Mouse (Mus musculus): Measurements from ENCODE around the gene Slc24a3. TPM values are rescaled to one million over a fixed set of nuclear protein-coding genes. Genes with fewer than 3 reads are reported as not detected.

The Slc24a3 gene
- polyA plus RNA-seq, 1 experiment: not detected

- 91% methylated on average over 1 of the region's 1 CpGs for WGBS
- TF ChIP-seq POLR2A (IDR thresholded peaks at IDR 0.05; ENCODE audit: insufficient read depth, low read depth, low read length) (no peak), CTCF (IDR thresholded peaks at IDR 0.05; ENCODE audit: insufficient read depth, low read depth, low read length) (no peak)
- H3K4me3 ChIP-seq (ENCODE audit: insufficient read depth, low read depth, low read length): no peak overlapping the region
- peaks cover 2% of the 10 kb centered on the region; the same call in 1 of the 2 replicates for H3K4me1 ChIP-seq (ENCODE audit: control insufficient read depth, insufficient read depth, low read length)
- no peak overlapping the region for H3K27ac ChIP-seq (ENCODE audit: insufficient read depth, low read depth, low read length)
Observed at GRCm38 (mm10) chr2:145353801-145354200, 186.2 kb downstream of the Slc24a3 start.

- 67% methylated on average over 6 of the region's 6 CpGs for WGBS
- H3K4me1 ChIP-seq (ENCODE audit: control insufficient read depth, insufficient read depth, low read length): peaks cover 2% of the 10 kb centered on the region; the same call in 1 of the 2 replicates
- TF ChIP-seq CTCF (IDR thresholded peaks at IDR 0.05; ENCODE audit: insufficient read depth, low read depth, low read length): no peak
- H3K4me3 ChIP-seq (ENCODE audit: insufficient read depth, low read depth, low read length): no peak overlapping the region
- H3K27ac ChIP-seq (ENCODE audit: insufficient read depth, low read depth, low read length): no peak overlapping the region
Observed at GRCm38 (mm10) chr2:145358236-145358942, 190.8 kb downstream of the Slc24a3 start.

GRCm38 (mm10) chr2:145363604-145364003, 196.1 kb downstream of the Slc24a3 start:
- TF ChIP-seq POLR2A (IDR thresholded peaks at IDR 0.05; ENCODE audit: insufficient read depth, low read depth, low read length) (no peak), CTCF (IDR thresholded peaks at IDR 0.05; ENCODE audit: insufficient read depth, low read depth, low read length) (no peak)
- WGBS: 48% methylated on average over 2 of the region's 2 CpGs
- Histone ChIP-seq H3K4me3 (ENCODE audit: insufficient read depth, low read depth, low read length) (no peak overlapping the region), H3K27ac (ENCODE audit: insufficient read depth, low read depth, low read length) (no peak overlapping the region), H3K4me1 (ENCODE audit: control insufficient read depth, insufficient read depth, low read length) (no peaks in the 10 kb centered on the region)

GRCm38 (mm10) chr2:145368701-145369100, 201.1 kb downstream of the Slc24a3 start:
- WGBS: 78% methylated on average over 2 of the region's 2 CpGs
- Histone ChIP-seq H3K27ac (ENCODE audit: insufficient read depth, low read depth, low read length) (no peak overlapping the region), H3K4me3 (ENCODE audit: insufficient read depth, low read depth, low read length) (no peak overlapping the region), H3K4me1 (ENCODE audit: control insufficient read depth, insufficient read depth, low read length) (no peaks in the 10 kb centered on the region)
- no peak for TF ChIP-seq POLR2A (IDR thresholded peaks at IDR 0.05; ENCODE audit: insufficient read depth, low read depth, low read length)
- no peak for TF ChIP-seq CTCF (IDR thresholded peaks at IDR 0.05; ENCODE audit: insufficient read depth, low read depth, low read length)

- Histone ChIP-seq H3K4me3 (ENCODE audit: insufficient read depth, low read depth, low read length) (no peak overlapping the region), H3K27ac (ENCODE audit: insufficient read depth, low read depth, low read length) (no peak overlapping the region), H3K4me1 (ENCODE audit: control insufficient read depth, insufficient read depth, low read length) (no peaks in the 10 kb centered on the region)
- 77% methylated on average over 4 of the region's 4 CpGs for WGBS
- TF ChIP-seq POLR2A (IDR thresholded peaks at IDR 0.05; ENCODE audit: insufficient read depth, low read depth, low read length) (no peak), CTCF (IDR thresholded peaks at IDR 0.05; ENCODE audit: insufficient read depth, low read depth, low read length) (no peak)
Observed at GRCm38 (mm10) chr2:145370795-145371194, 203.2 kb downstream of the Slc24a3 start.

- no peaks in the 10 kb centered on the region for H3K4me1 ChIP-seq (ENCODE audit: control insufficient read depth, insufficient read depth, low read length)
- WGBS: 81% methylated on average over 5 of the region's 5 CpGs
- no peak overlapping the region for H3K27ac ChIP-seq (ENCODE audit: insufficient read depth, low read depth, low read length)
- TF ChIP-seq POLR2A (IDR thresholded peaks at IDR 0.05; ENCODE audit: insufficient read depth, low read depth, low read length) (no peak), CTCF (IDR thresholded peaks at IDR 0.05; ENCODE audit: insufficient read depth, low read depth, low read length) (no peak)
- no peak overlapping the region for H3K4me3 ChIP-seq (ENCODE audit: insufficient read depth, low read depth, low read length)
Observed at GRCm38 (mm10) chr2:145373803-145374202, 206.2 kb downstream of the Slc24a3 start.

- no peak overlapping the region for H3K4me3 ChIP-seq (ENCODE audit: insufficient read depth, low read depth, low read length)
- no peak for TF ChIP-seq POLR2A (IDR thresholded peaks at IDR 0.05; ENCODE audit: insufficient read depth, low read depth, low read length)
- TF ChIP-seq CTCF (IDR thresholded peaks at IDR 0.05; ENCODE audit: insufficient read depth, low read depth, low read length): no peak
- peaks cover 4% of the 10 kb centered on the region; the same call in 1 of the 2 replicates for H3K4me1 ChIP-seq (ENCODE audit: control insufficient read depth, insufficient read depth, low read length)
- WGBS: 53% methylated on average over 13 of the region's 13 CpGs
- no peak overlapping the region for H3K27ac ChIP-seq (ENCODE audit: insufficient read depth, low read depth, low read length)
Observed at GRCm38 (mm10) chr2:145382908-145383770, 215.6 kb downstream of the Slc24a3 start.

- WGBS: 96% methylated on average over 2 of the region's 2 CpGs
- H3K4me1 ChIP-seq (ENCODE audit: control insufficient read depth, insufficient read depth, low read length): peaks cover 4% of the 10 kb centered on the region; the same call in 1 of the 2 replicates
- no peak overlapping the region for H3K27ac ChIP-seq (ENCODE audit: insufficient read depth, low read depth, low read length)
- no peak overlapping the region for H3K4me3 ChIP-seq (ENCODE audit: insufficient read depth, low read depth, low read length)
- TF ChIP-seq CTCF (IDR thresholded peaks at IDR 0.05; ENCODE audit: insufficient read depth, low read depth, low read length) (no peak), POLR2A (IDR thresholded peaks at IDR 0.05; ENCODE audit: insufficient read depth, low read depth, low read length) (no peak)
Observed at GRCm38 (mm10) chr2:145384221-145384620, 216.7 kb downstream of the Slc24a3 start.

GRCm38 (mm10) chr2:145385220-145385619, 217.7 kb downstream of the Slc24a3 start:
- TF ChIP-seq CTCF (IDR thresholded peaks at IDR 0.05; ENCODE audit: insufficient read depth, low read depth, low read length): no peak
- TF ChIP-seq POLR2A (IDR thresholded peaks at IDR 0.05; ENCODE audit: insufficient read depth, low read depth, low read length): no peak
- Histone ChIP-seq H3K4me3 (ENCODE audit: insufficient read depth, low read depth, low read length) (no peak overlapping the region), H3K4me1 (ENCODE audit: control insufficient read depth, insufficient read depth, low read length) (peaks cover 4% of the 10 kb centered on the region; the same call in 1 of the 2 replicates), H3K27ac (ENCODE audit: insufficient read depth, low read depth, low read length) (no peak overlapping the region)
- 93% methylated on average over 3 of the region's 3 CpGs for WGBS
